Mouse (Mus musculus) forebrain, postnatal 0 days (tissue): Measurements from ENCODE around the gene Slc38a1. TPM values are rescaled to one million over a fixed set of nuclear protein-coding genes. Genes with fewer than 3 reads are reported as not detected.

Source experiments
- ATAC-seq: fragments of 200-750 bp; cut with Nextera tagmentation; 2 replicates; pipeline ENCODE4 v1.8.0; 2017; ENCODE audit warnings: mild to moderate bottlenecking, moderate library complexity
- DNase-seq: peaks from one replicate; pipeline ENCODE4 v3.0.0-alpha.2; 2015
- H3K27ac ChIP-seq: fragments of 300-500 bp; sonication (generic); 2 replicates; pipeline ENCODE4 v1.5.1; 2014; ENCODE audit warnings: low read depth, mild to moderate bottlenecking, antibody characterized with exemption, low read length, moderate library complexity, mixed read lengths
- H3K27me3 ChIP-seq: fragments of 300-500 bp; sonication (generic); 2 replicates; pipeline ENCODE4 v1.6.1; 2014; ENCODE audit warnings: mild to moderate bottlenecking, low read length, mixed read lengths; ENCODE audit not compliant: insufficient read depth
- H3K36me3 ChIP-seq: fragments of 300-500 bp; sonication (generic); 2 replicates; pipeline ENCODE4 v1.6.1; 2014; ENCODE audit warnings: mild to moderate bottlenecking, moderate library complexity; ENCODE audit not compliant: insufficient read depth
- H3K4me1 ChIP-seq: fragments of 300-500 bp; sonication (generic); 2 replicates; pipeline ENCODE4 v1.6.1; 2014; ENCODE audit warnings: antibody characterized with exemption; ENCODE audit not compliant: insufficient read depth
- H3K4me2 ChIP-seq: fragments of 300-500 bp; sonication (generic); 2 replicates; pipeline ENCODE4 v1.6.1; 2014; ENCODE audit warnings: low read depth, mild to moderate bottlenecking, moderate library complexity
- H3K4me3 ChIP-seq: fragments of 300-500 bp; sonication (generic); 2 replicates; pipeline ENCODE4 v1.5.1; 2014; ENCODE audit warnings: low read depth, low read length, mixed read lengths
- H3K9ac ChIP-seq: fragments of 300-500 bp; sonication (generic); 2 replicates; pipeline ENCODE4 v1.6.1; 2014; ENCODE audit warnings: mild to moderate bottlenecking
- H3K9me3 ChIP-seq: fragments of 300-500 bp; sonication (generic); 2 replicates; pipeline ENCODE4 v1.6.1; 2016; ENCODE audit warnings: low read length
- CTCF ChIP-seq: sonication (generic); IDR thresholded peaks from 2 replicates; pipeline ENCODE4 v1.5.1; 2016; ENCODE audit warnings: antibody characterized with exemption, control low read depth, low read depth
- WGBS: fragments of 180-500 bp; shearing (Covaris S2); extraction: QIAGEN DNeasy Blood & Tissue Kit; methylation state at CpG from one replicate; pipeline ENCODE4 v1.1.7; 2014; 5-methylcytosine and 5-hydroxymethylcytosine counted together
- polyA plus RNA-seq: library from polyadenylated mRNA; unstranded; fragments of >200 nt; fragmentation: Nextera tagmentation; extraction: Ambion mirVana; gene quantifications from 2 replicates; pipeline ENCODE4 v1.2.1, GENCODE M21; 2015
- total RNA-seq: library from RNA; depleted of rRNA; stranded (reverse); fragments of >200 nt; gene quantifications from 2 replicates; pipeline ENCODE4 v1.2.3, GENCODE M21; 2014; rRNA removed

The Slc38a1 gene
- 52.7 and 73.3 TPM in 2 replicates for total RNA-seq
- polyA plus RNA-seq = 67.0 and 90.2 TPM in 2 replicates

DNA sequence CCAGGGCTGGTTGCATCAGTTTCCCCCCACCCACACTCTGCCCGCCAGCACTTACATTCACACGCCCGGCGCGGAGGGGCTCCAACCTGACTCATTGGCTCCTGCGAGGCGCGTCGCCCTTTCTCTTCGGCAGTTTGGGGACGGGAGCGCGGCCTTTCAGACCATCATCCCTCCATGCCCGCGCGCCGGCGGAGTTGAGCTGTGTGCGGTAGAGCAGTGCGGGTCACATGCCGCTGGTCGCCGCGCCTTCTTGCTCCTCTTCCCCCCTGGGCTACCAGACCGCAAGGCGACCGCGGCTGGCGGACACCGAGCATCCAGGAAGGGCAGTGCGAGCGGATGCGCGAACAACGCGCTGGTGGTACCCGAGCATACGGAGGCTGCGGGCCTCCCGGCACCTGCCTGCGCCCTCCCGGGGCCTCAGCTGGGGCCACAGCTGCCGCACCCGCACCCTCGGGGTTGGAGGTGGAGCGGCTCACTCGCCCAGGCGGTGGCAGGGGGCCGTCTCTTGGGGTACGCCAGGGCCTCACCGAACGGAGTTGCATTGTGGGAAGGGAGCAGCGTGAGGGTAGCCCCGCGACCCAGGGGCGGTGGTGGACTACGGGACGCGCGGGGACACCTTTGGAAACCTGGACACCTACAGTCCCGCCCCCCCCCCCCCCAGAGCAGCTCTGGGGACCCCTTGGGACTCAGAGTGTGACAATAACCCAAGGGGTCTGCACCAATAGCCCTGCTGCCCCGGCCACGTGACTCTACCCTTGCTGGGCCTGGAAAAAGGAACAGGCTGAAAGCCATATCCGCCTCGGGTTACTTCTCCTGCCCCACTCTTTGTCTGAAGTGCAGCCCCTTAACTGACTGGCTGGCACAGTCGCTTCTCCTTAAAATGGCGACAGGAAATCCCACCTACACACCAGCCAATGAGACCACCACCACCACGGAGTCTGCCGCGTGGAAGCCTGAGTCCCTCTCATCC, at the start of gene Slc38a1:
Gene Slc38a1, minus strand, starts transcription at position 478 of the 970 bp plus-strand sequence.
- DNase-seq = peak; percentile 90
- 1% methylated on average over 68 of the region's 70 CpGs for WGBS
- Histone ChIP-seq H3K27me3 (no peaks in the 10 kb centered on the region), H3K4me1 (peaks cover 4% of the 10 kb centered on the region; the same call in 1 of the 2 replicates), H3K4me3 (peak within 1 kb of the TSS; percentile 82), H3K36me3 (no peaks in the 10 kb centered on the region), H3K27ac (peak within 1 kb of the TSS; percentile 100), H3K9me3 (no peaks in the 10 kb centered on the region), H3K9ac (peak within 1 kb of the TSS; percentile 99), H3K4me2 (peak within 1 kb of the TSS; percentile 95)
- TF ChIP-seq CTCF = no peak
- ATAC-seq = peak; percentile 80

DNA sequence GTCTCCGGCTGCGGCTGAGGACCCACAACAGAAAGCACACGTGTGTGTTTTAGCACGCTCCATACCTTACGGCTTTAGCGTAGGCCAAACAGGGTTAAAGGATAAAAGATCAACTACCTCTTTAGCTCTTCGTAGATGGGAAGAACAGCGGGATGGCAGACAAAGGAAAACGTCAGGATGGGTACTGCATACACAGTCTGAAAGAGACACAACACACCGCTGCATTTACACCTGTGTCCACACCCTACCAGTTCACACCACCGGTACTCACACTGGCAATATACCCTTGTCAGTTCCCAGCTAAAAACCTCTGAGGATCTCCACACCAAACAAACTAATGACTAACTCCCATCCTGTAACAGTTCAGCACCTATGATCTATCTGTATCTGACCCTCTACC, 49.7 kb upstream of the Slc38a1 start:
- 93% methylated on average over 11 of the region's 11 CpGs for WGBS
- Histone ChIP-seq H3K9ac (no peak overlapping the region), H3K27ac (no peak overlapping the region), H3K4me1 (0 out of 2 replicates have a peak, but pooled peaks cover 10% of the 10 kb centered on the region), H3K9me3 (no peaks in the 10 kb centered on the region), H3K4me3 (no peak overlapping the region), H3K27me3 (no peaks in the 10 kb centered on the region), H3K4me2 (no peak overlapping the region), H3K36me3 (peaks cover 80% of the 10 kb centered on the region)
- ATAC-seq = no peak
- TF ChIP-seq CTCF = no peak
- DNase-seq = no peak

DNA sequence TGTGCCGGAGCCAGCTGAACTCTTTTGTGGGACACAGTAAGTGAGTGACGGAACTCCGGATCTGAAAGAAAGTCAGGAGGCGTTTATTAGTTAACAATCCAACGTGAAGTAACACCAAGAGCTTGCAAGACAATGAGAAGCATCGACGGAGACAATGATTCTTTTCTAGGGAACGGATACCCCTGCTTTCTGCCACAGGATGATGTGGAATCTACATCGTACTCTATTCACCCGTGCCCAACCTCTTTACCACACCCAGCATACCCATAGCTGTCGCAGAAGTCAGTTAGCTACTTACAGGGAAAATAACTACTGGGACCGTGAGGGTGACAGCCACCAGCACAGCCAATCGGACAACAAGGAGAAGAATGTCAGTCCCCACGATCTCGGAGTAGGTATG, 48.7 kb upstream of the Slc38a1 start:
- Histone ChIP-seq H3K36me3 (peaks cover 79% of the 10 kb centered on the region), H3K9me3 (no peaks in the 10 kb centered on the region), H3K27me3 (no peaks in the 10 kb centered on the region), H3K27ac (no peak overlapping the region), H3K4me2 (no peak overlapping the region), H3K4me1 (0 out of 2 replicates have a peak, but pooled peaks cover 8% of the 10 kb centered on the region), H3K4me3 (no peak overlapping the region), H3K9ac (no peak overlapping the region)
- no peak for TF ChIP-seq CTCF
- 88% methylated on average over 15 of the region's 15 CpGs for WGBS
- ATAC-seq = no peak
- DNase-seq = no peak

DNA sequence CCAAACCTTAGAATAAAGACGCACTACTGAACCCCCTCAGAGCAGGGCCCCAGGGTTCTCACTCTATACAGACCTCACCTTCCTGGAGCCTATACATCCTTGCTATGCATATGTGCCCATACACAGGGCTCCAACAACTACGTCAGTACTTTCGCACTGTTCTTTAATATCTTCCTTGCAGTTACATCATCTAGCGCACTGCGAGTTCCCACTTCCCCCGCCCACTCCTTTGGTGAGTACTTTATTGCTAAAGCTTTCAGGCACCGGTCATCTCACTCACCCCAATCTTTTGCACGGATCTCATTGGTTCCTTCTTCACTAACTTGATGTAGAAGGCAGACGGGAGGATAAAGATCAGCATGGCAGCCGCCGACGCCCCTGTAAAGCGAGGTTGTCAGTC, 48.1 kb upstream of the Slc38a1 start:
- Histone ChIP-seq H3K36me3 (peaks cover 78% of the 10 kb centered on the region), H3K27me3 (no peaks in the 10 kb centered on the region), H3K4me1 (0 out of 2 replicates have a peak, but pooled peaks cover 5% of the 10 kb centered on the region), H3K9ac (no peak overlapping the region), H3K4me2 (no peak overlapping the region), H3K27ac (no peak overlapping the region), H3K4me3 (no peak overlapping the region), H3K9me3 (no peaks in the 10 kb centered on the region)
- no peak for TF ChIP-seq CTCF
- 90% methylated on average over 13 of the region's 13 CpGs for WGBS
- DNase-seq (no peak), ATAC-seq (no peak)

DNA sequence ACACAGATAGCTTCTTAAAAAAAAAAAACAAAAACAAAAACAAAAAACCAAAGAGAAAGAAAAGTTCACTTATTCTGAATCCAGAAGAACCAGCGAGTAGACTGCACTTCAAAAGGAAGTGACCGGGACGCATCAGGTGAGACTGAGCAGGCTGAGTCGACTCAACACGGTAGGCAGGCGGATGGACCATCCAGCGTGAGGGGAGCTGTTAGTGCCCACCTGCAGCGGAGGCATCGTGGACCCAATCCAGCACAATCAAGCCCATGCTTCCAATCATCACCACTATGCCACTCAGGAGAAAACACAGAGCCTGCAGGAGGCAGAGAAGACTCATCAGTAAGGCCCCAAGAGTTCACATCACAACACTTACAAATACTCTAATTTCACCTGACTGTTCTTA, 47.2 kb upstream of the Slc38a1 start:
- no peak for TF ChIP-seq CTCF

DNA sequence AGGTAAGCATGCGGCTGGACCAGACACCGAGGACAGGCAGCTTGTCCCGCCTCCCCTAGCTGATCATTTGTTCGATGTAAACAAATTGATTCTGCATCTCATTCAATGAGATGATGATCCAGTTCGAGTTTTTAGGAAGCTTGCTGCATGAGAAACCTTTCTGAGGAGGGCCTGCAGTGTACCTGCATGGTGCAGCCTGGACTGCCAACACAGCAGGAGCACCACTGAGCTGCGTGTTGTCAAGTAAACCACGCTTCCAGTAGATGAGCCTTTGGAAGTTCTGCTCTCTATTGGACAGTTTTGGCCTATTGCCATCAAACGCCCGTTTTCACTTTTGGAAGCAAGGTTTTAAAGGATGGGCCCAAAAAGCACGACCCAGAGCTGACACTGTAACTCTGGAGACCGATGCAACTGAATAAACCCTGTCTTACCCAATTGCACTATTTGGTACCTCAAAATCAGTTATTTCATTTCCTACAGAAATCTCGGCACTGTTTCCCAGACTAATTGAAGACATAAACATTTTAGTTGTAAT, 46.1 kb upstream of the Slc38a1 start:
- H3K36me3 ChIP-seq = peaks cover 59% of the 10 kb centered on the region
- ATAC-seq = no peak

More for the DNA sequence above, 47.2 kb upstream of the Slc38a1 start:
- DNase-seq = no peak
- H3K27me3 ChIP-seq = no peaks in the 10 kb centered on the region
- H3K36me3 ChIP-seq = peaks cover 69% of the 10 kb centered on the region
- no peak overlapping the region for H3K27ac ChIP-seq
- no peaks in the 10 kb centered on the region for H3K4me1 ChIP-seq
- no peak overlapping the region for H3K9ac ChIP-seq
- H3K9me3 ChIP-seq = no peaks in the 10 kb centered on the region
- WGBS = 83% methylated on average over 9 of the region's 9 CpGs
- H3K4me3 ChIP-seq = no peak overlapping the region
- H3K4me2 ChIP-seq = no peak overlapping the region
- ATAC-seq = no peak

DNA sequence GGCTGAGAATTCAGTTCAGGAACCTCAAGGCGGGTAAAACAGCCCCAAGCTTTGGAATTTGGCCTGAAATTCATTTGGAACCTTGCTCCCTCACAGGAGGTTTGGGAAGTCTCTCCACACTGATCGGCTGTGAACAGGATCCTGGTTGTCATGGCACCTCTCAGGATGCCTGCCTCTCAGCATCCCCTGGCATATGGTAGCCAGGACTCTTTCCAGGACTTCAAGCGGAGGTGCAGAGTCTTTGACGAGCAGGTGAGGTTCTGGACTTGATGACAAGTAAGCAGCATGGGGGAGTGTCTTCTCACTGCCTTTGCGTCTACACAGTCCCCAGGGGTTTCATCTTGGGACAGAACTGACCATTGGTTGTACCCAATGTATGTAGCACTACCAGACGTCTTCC, 45.3 kb upstream of the Slc38a1 start:
- peaks cover 51% of the 10 kb centered on the region for H3K36me3 ChIP-seq

More for the DNA sequence above, 46.1 kb upstream of the Slc38a1 start:
- H3K9ac ChIP-seq = no peak overlapping the region
- H3K27ac ChIP-seq = no peak overlapping the region
- no peaks in the 10 kb centered on the region for H3K4me1 ChIP-seq
- H3K27me3 ChIP-seq = no peaks in the 10 kb centered on the region
- WGBS = 76% methylated on average over 12 of the region's 12 CpGs
- H3K9me3 ChIP-seq = no peaks in the 10 kb centered on the region
- no peak overlapping the region for H3K4me2 ChIP-seq
- no peak for TF ChIP-seq CTCF
- H3K4me3 ChIP-seq = no peak overlapping the region
- DNase-seq = no peak

More for the DNA sequence above, 45.3 kb upstream of the Slc38a1 start:
- H3K27me3 ChIP-seq = no peaks in the 10 kb centered on the region
- no peak overlapping the region for H3K27ac ChIP-seq
- WGBS = 66% methylated on average over 6 of the region's 6 CpGs
- H3K4me2 ChIP-seq = no peak overlapping the region
- no peaks in the 10 kb centered on the region for H3K4me1 ChIP-seq
- ATAC-seq (no peak), DNase-seq (no peak)
- H3K4me3 ChIP-seq = no peak overlapping the region
- TF ChIP-seq CTCF = no peak
- no peak overlapping the region for H3K9ac ChIP-seq
- H3K9me3 ChIP-seq = no peaks in the 10 kb centered on the region
